ENCODE assay signal across 8 mouse cellular contexts in the genomic region with DNA sequence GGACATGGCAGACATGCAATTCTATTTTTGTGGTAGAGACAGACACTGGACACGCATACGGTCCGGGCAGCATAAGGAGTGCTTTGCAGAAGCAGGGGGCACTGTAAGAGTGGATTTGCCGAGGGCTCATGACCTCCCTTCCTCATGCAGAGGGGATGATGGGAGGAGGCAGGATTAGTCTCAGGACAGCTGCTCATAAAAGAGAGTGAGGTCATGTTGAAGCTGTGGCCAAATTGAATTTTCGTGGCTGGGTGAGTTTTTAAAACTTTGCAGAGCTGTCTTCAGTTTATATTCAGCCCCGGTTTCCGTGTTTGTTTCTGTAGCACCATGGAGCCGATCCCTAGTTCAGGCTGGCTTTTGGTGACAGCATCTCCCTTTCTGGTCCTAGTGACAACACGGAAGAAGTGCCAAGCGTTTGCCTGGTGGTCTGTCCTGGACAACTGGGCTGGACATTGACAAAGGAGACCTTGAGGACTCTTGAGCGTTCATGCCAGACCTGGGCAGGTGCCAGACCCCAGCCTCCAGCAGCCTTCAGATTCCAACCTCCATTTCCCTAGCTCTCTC. TPM values are rescaled to one million over a fixed set of nuclear protein-coding genes. Genes with fewer than 3 reads are reported as not detected.
A peak's percentile ranks its signal among the peaks of the same experiment; 100 is the strongest.
DNase-seq lines count a peak whose midpoint lies in the region; ATAC-seq and TF ChIP-seq lines count a peak whose summit lies in the region.

No protein-coding gene starts in this region.

- no peaks in the 10 kb centered on the region for H3K36me3 ChIP-seq in embryonic facial prominence, embryonic 13.5 days
- H3K36me3 ChIP-seq in heart, embryonic 14.5 days (ENCODE audit: control insufficient read depth, insufficient read depth, low read length): no peaks in the 10 kb centered on the region
- no peaks in the 10 kb centered on the region for H3K36me3 ChIP-seq in testis, adult 2 months (ENCODE audit: control insufficient read depth, insufficient read depth, low read length)

- ATAC-seq in embryonic facial prominence, embryonic 13.5 days (ENCODE audit: insufficient number of reproducible peaks, insufficient read depth, low FRiP score, low TSS enrichment, low read depth): no peak
- ATAC-seq in heart, embryonic 14.5 days (ENCODE audit: insufficient number of reproducible peaks, insufficient read depth, low FRiP score, low read depth): peak; percentile 73

- peak; percentile 10 for DNase-seq in right cerebral cortex, adult 18-20 months
- DNase-seq in right cerebral cortex, adult 2 months (ENCODE audit: low spot score in 2 of 2): no peak
- peak; percentile 20 to 41 for DNase-seq in kidney, postnatal 25 days
- peak; percentile 81 for DNase-seq in lung, postnatal 10 days
- no peak for DNase-seq in thymus, postnatal 36 days

- no peaks in the 10 kb centered on the region for H3K27me3 ChIP-seq in embryonic facial prominence, embryonic 13.5 days
- H3K27me3 ChIP-seq in heart, embryonic 14.5 days (ENCODE audit: control insufficient read depth, insufficient read depth, low read length): no peaks in the 10 kb centered on the region
- H3K27me3 ChIP-seq in testis, adult 2 months (ENCODE audit: control insufficient read depth, insufficient read depth, low read length): no peaks in the 10 kb centered on the region

- H3K4me3 ChIP-seq in embryonic facial prominence, embryonic 13.5 days: no peak overlapping the region
- no peak overlapping the region for H3K4me3 ChIP-seq in heart, embryonic 14.5 days (ENCODE audit: control insufficient read depth in 1 of 2, insufficient read depth in 1 of 2, low read depth in 1 of 2, low read length in 2 of 2)
- no peak overlapping the region for H3K4me3 ChIP-seq in testis, adult 2 months (ENCODE audit: control insufficient read depth, low read depth, low read length)

- TF ChIP-seq CTCF in testis, adult 2 months (IDR thresholded peaks at IDR 0.05; ENCODE audit: control insufficient read depth, insufficient read depth, insufficient replicate concordance, low read depth, low read length): no peak

- no peak overlapping the region for H3K4me2 ChIP-seq in embryonic facial prominence, embryonic 13.5 days
- H3K4me2 ChIP-seq in heart, embryonic 14.5 days (ENCODE audit: low read length): peak overlapping the region; percentile 36

- TF ChIP-seq POLR2A in testis, adult 2 months (IDR thresholded peaks at IDR 0.05; ENCODE audit: control insufficient read depth, low read depth, low read length): no peak

- peaks cover 19% of the 10 kb centered on the region for H3K4me1 ChIP-seq in embryonic facial prominence, embryonic 13.5 days
- H3K4me1 ChIP-seq in heart, embryonic 14.5 days (ENCODE audit: control insufficient read depth in 2 of 2, insufficient read depth in 2 of 2, low read length in 2 of 2): peaks cover 30 to 35% of the 10 kb centered on the region in 2 experiments
- peaks cover 6% of the 10 kb centered on the region for H3K4me1 ChIP-seq in testis, adult 2 months (ENCODE audit: control insufficient read depth, insufficient read depth, low read length)

- WGBS in embryonic facial prominence, embryonic 13.5 days: 54% methylated on average over 11 of the region's 11 CpGs
- WGBS in heart, embryonic 14.5 days: 30% methylated on average over 11 of the region's 11 CpGs

- no peak overlapping the region for H3K9ac ChIP-seq in embryonic facial prominence, embryonic 13.5 days
- H3K9ac ChIP-seq in heart, embryonic 14.5 days (ENCODE audit: low read length): no peak overlapping the region; the same call in 1 of the 2 replicates

- no peaks in the 10 kb centered on the region; the same call in 1 of the 2 replicates for H3K9me3 ChIP-seq in embryonic facial prominence, embryonic 13.5 days
- H3K9me3 ChIP-seq in heart, embryonic 14.5 days (ENCODE audit: control insufficient read depth, low read length): no peaks in the 10 kb centered on the region

- H3K27ac ChIP-seq in embryonic facial prominence, embryonic 13.5 days: peak overlapping the region; percentile 58
- H3K27ac ChIP-seq in heart, embryonic 14.5 days (replicated peaks in 1 of 2; ENCODE audit: control insufficient read depth in 1 of 2, insufficient read depth in 1 of 2, low read depth in 2 of 2, low read length in 2 of 2): peak overlapping the region; percentile 83 to 91
- peak overlapping the region; percentile 3 for H3K27ac ChIP-seq in testis, adult 2 months (ENCODE audit: control insufficient read depth, insufficient read depth, low read depth, low read length)

RNA-seq across cellular contexts. Expression of gene Cdrt4, which starts 46.8 kb away (rescaled TPM):
- polyA plus RNA-seq in embryonic facial prominence, embryonic 13.5 days (2015; fragmentation: Nextera tagmentation; extraction: Ambion mirVana): 0.41 and 1.2 TPM in 2 replicates
- polyA plus RNA-seq in heart, embryonic 14.5 days (2014; fragmentation: Nextera tagmentation; extraction: Ambion mirVana): not detected in 2 replicates
- polyA plus RNA-seq in testis, adult 2 months (2012; rRNA removed): 330 and 374 TPM in 2 replicates

Comparison
In these comparisons a context has a peak if more than half of its experiments do, and no peak if none do; other contexts are left out.
1. DNase-seq: peak in right cerebral cortex, adult 18-20 months (single experiment), kidney, postnatal 25 days (2 of 2) and lung, postnatal 10 days (single experiment); none in right cerebral cortex, adult 2 months (0 of 2) and thymus, postnatal 36 days (0 of 2).
2. H3K27ac ChIP-seq: peak in every context shown above with its lines; median percentile 87 in heart, embryonic 14.5 days; 58 in embryonic facial prominence, embryonic 13.5 days; 3 in testis, adult 2 months.
3. RNA of gene Cdrt4, which starts 46.8 kb away (polyA plus RNA-seq): 330 to 374 TPM in testis, adult 2 months; 0.41 to 1.2 TPM in embryonic facial prominence, embryonic 13.5 days and not detected in heart, embryonic 14.5 days; every median in the first group is over 100 times any median in the second.